Mouse (Mus musculus): ENCODE data around the gene Zbtb21. TPM values are rescaled to one million over a fixed set of nuclear protein-coding genes. Genes with fewer than 3 reads are reported as not detected.
"Not testable (repeated sequence)": the region's sequence is repeated elsewhere in the genome, so short reads cannot be mapped to it uniquely, and the experiment has no call there.

Gene Zbtb21
- total RNA-seq, 2 experiments from 2014 or later: 0.96 to 1.0 TPM

- ATAC-seq (replicated peaks; ENCODE audit: low FRiP score, poor library complexity, severe bottlenecking): no peak
These were observed 12.4 kb downstream of the Zbtb21 start for GRCm38 (mm10) chr16:97950061-97950460.

GRCm38 (mm10) chr16:97948836-97949235, 13.6 kb downstream of the Zbtb21 start:
- ATAC-seq (replicated peaks; ENCODE audit: low FRiP score, poor library complexity, severe bottlenecking): no peak

DNA sequence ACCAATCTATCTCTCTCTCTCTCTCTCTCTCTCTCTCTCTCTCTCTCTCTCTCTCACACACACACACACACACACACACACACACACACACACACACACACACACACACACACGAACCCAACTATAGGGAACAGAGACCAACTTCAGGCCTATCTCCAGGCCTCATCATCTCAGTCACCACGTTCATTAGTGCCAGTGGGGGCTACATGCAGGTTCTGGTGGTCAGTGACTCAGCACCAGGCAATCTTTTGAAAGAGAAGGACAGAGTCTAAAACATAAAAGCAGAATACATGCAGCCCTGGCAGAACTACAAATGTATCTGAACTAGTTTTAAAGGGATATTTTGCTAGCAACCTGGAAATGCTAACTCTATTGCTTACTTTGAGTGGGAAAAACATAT, 15.4 kb downstream of the Zbtb21 start:
- ATAC-seq (replicated peaks; ENCODE audit: low FRiP score, poor library complexity, severe bottlenecking): not testable (repeated sequence)

DNA sequence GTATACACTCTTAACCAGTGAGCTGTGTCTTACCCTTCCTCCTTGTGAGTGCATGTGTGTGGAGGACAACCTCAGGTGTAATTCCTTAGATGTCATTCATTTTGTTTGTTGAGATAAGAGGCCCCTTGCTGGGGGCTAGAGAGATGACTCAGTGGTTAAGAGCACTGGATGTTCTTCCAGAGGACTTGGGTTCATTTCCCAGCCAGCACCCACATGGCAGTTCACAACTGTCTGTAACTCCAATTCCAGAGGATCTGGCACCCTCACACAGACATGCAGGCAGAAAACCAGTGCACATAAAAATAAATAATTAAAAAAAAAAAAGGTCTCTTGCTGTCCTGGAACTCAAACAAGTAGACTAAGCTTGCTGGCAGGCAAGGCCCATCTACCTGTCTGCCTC, 20.6 kb downstream of the Zbtb21 start:
- ATAC-seq (replicated peaks; ENCODE audit: low FRiP score, poor library complexity, severe bottlenecking): no peak

DNA sequence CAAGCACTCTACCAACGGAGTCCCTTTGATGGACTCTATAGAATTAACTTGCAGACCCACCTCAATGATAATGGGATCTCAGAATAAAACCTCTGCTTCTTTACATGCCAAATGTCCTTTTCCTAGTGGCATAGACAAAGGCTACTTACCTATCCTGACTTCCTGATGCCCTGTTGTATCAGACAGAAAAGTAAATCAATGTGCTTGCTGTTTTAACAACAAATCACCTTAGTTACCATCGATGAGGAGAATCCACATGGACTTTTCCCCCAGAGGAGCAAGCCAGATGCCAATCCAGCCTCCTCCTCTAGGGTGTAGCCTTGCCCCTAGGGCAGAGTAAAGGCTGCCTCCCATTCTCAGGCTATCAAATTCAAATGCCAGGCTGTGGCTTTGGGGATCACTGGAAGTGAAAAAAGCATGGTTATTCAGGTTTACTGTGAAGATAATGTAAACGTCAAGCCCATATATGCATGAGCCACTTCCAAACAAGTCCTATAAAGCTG, 21.9 kb downstream of the Zbtb21 start:
- ATAC-seq (replicated peaks; ENCODE audit: low FRiP score, poor library complexity, severe bottlenecking): no peak

DNA sequence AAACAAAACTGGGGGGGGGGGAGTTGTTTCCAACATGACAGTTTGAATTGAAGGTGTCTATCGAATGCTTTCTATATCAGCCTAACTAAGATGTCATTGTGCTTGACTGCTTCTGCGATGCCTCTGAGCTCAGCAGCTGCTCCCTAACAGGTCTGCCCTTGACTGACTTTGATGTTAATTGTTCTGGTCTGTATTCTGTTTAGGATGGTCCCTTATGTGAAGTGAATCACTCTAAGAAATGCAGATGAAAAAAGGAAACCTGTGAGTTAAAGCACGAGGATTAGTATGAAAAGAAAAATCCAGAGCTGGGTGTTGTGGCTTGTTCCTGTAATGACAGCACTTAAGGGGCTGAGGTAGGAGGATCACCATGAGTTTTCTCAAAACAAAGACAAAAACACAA, 26.6 kb downstream of the Zbtb21 start:
- ATAC-seq (replicated peaks; ENCODE audit: low FRiP score, poor library complexity, severe bottlenecking): no peak

DNA sequence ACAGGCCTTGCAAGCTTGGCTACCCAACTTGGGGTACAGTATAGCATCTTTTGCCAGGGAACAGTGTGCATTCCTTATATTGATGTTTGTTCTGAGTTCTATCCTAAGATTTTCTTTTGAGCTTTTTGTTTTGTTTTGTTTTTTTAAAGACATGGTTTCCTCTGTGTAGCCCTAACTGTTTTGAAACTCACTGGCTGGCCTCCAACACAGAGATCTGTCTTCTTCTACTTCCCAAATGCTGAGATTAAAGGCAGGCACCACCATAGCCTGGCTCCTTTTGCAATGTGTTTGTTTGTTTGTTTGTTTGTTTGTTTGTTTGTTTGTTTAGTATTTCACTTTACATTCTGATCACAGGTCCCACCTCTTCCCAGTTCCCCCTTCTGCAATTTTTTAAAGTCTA, 32.2 kb downstream of the Zbtb21 start:
- no peak for ATAC-seq (replicated peaks; ENCODE audit: low FRiP score, poor library complexity, severe bottlenecking)

DNA sequence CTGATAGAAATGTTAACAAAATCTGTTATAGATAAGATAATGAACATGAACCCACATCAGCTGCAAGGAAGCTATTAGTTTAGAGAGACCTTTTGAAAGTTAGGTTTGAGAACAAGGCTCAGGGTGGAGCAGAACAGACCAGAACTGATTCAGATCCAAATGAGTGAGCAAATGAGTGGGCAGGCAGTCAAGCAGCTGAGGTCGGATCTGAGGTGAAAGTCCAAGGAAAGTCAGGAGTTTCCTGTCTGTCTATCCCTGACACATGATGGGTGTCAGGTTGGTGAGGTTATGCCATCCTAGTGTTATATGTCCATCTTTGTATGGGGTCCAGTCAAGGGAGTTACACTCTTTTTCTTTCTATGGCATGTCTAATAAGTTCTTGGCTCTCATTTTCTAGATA, 32.9 kb downstream of the Zbtb21 start:
- ATAC-seq (replicated peaks; ENCODE audit: low FRiP score, poor library complexity, severe bottlenecking): no peak

- no peak for ATAC-seq (replicated peaks; ENCODE audit: low FRiP score, poor library complexity, severe bottlenecking)
These were observed 35.0 kb downstream of the Zbtb21 start for GRCm38 (mm10) chr16:97927331-97927938.

DNA sequence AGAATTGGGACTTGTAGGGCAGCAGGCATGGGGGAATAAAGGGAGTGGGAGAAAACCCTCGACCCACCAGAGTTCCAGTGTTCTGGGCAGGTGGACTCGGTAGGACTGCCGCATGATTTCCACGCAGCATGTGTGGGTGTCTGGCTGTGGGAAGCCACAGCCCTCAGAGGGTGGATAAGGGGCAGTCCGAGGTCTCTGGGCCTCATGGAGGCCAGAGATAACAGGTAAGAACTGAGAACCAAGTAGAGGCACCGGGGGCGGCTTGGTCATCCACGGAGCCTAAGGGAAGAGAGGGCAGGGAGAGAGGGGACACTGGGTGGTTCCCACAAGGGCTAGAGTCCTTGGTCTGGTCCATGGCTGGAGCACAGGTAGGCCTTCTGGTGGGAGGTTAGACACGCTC, 36.0 kb downstream of the Zbtb21 start:
- ATAC-seq (replicated peaks; ENCODE audit: low FRiP score, poor library complexity, severe bottlenecking): no peak

GRCm38 (mm10) chr16:97925760-97926159, 36.7 kb downstream of the Zbtb21 start:
- no peak for ATAC-seq (replicated peaks; ENCODE audit: low FRiP score, poor library complexity, severe bottlenecking)

DNA sequence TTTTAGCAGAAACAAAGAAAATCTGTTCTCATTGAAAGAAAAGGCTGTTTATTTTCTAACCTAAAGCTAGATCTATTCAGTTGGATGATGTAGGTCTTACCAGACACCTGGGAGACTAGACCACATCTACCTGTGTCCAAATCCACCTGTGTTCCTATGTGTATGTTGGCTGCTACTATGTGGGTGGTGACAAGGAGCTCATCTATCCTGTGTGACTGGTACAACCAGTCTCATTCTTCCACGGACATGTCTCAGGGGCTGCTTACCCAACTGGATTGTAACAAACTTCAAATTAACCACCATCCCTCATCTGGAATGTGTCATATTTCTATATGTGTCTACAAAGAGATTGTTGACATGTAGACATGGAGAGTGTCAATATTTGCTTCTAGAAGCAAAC, 38.7 kb downstream of the Zbtb21 start:
- no peak for ATAC-seq (replicated peaks; ENCODE audit: low FRiP score, poor library complexity, severe bottlenecking)

GRCm38 (mm10) chr16:97922779-97923126, 39.7 kb downstream of the Zbtb21 start:
- peak; percentile 13 for ATAC-seq (replicated peaks; ENCODE audit: low FRiP score, poor library complexity, severe bottlenecking)

DNA sequence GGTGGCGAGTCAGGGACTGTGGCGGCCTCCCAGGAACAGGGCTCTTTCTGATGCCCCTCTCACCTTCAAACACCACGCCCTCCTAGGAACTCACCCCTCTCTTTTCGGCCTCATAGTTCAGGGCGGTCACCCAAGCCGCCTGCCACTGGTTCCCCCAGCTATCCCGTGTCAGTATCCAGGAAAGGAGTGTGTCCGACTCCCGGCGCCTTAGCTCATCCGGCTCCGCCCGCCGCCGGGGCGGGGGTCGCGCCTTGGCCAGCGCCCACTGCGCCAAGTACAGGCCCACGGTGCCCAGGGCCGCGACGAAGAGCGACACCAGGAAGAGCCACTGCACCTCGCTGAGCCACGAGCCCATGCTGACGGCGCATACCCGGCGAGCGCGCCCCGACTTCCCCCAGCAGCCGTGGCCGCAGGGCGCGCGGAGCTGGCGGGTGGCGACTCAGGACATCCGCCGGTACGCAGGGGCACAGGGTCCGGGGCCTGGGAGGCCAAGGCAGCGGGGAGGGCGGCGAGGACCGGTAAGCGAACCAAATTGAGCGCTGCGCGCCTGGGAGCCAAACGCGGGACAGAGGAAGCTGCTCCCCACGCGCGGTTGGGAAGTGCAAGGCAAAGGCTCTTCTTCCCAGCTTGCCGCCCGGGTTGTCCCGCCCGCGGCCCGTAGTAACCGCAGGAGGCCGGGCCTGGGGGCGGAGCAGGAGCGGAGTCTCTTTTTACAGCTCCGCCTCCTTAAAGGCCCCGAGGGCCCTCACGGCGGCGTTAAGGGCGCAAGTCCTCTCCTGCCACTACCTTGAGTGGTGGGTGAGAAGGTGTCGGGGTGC, 40.3 kb downstream of the Zbtb21 start:
- peak; percentile 94 for ATAC-seq (replicated peaks; ENCODE audit: low FRiP score, poor library complexity, severe bottlenecking)

GRCm38 (mm10) chr16:97920621-97921020, 41.8 kb downstream of the Zbtb21 start:
- ATAC-seq (replicated peaks; ENCODE audit: low FRiP score, poor library complexity, severe bottlenecking): no peak

DNA sequence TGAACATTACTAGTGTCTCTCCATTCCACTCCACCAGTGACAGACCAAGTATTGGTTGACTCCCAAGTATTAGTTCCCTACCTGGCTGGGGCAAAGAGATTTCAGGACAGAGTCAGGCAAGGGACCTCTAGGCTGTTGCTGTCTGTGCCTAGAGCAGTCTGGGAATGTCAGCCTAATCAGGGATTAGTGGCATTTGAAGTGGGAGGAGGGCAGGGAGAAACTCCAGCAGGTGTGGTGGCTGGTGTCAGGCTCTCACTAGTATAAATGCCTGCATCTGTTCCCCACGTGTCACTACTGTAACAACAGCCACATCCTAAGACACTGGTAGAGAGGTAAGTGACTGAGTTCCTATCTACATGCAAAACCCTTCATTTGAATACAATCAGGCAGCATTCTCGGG, 42.6 kb downstream of the Zbtb21 start:
- no peak for ATAC-seq (replicated peaks; ENCODE audit: low FRiP score, poor library complexity, severe bottlenecking)

DNA sequence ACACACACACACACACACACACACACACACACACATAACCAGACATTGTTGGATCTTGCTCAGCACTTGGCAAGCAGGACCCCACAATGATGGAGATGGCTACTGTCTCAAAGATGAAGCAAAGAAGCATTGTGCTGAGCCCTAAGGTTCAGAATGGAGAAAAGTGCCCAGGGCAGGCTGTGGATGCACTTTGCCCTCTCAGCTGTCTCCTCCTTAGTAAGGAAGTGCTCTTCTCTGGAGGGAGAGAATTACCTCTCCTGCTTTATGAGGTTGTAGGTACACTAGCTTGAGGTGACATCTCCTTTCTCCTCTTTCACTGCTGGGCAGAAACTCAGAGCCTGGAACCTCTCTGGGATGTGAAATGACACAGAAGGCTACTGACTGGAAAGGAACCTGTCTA, 49.5 kb downstream of the Zbtb21 start:
- ATAC-seq (replicated peaks; ENCODE audit: low FRiP score, poor library complexity, severe bottlenecking): no peak

- 0 out of 2 replicates have a peak, but pooled peaks have one; percentile 50 for ATAC-seq (replicated peaks; ENCODE audit: low FRiP score, poor library complexity, severe bottlenecking)
These were observed 53.1 kb downstream of the Zbtb21 start for GRCm38 (mm10) chr16:97909356-97909755.

GRCm38 (mm10) chr16:97907496-97907895, 54.9 kb downstream of the Zbtb21 start:
- peak; percentile 55 for ATAC-seq (replicated peaks; ENCODE audit: low FRiP score, poor library complexity, severe bottlenecking)

DNA sequence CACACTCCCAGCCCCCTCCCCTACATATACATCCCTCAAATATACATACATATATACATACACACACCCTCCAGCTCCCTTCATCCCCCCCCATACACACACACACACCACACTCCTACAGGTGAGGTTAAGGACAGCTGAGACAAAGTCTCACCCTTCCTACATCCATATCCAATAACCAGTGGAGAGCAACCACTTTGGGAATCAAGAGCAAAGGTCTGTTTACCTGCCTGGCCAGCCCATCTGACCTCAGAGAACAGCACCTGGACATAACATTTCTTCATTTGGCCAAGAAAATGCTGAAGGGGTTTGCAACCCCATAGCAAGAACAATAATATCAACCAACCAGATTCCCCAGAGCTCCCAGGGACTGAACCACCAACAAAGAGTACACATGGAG, 56.1 kb downstream of the Zbtb21 start:
- no peak for ATAC-seq (replicated peaks; ENCODE audit: low FRiP score, poor library complexity, severe bottlenecking)

GRCm38 (mm10) chr16:97905449-97905991, 56.9 kb downstream of the Zbtb21 start:
- no peak for ATAC-seq (replicated peaks; ENCODE audit: low FRiP score, poor library complexity, severe bottlenecking)
